Mouse (Mus musculus): Measurements from ENCODE around the gene Pla2g2f.

The Pla2g2f gene

DNA sequence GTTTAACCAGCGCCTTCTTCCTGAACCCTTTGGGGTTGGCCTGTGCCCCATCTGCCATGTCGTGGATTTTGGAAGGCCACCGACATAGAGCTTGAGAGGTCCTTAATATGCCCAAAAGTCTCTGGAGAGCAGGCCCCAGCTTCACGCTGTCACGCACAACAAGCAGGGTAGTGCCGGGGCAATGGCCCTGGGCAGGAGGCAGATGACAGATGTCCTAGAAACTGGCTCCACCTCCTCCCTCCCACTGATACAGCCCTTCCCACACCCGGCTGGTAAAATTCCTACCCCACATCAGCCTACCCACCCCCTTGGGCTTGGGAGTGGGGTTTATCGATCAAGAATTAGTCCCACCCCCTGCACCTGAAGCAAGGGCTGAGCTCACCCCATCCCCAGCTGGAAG lies at the start of gene Pla2g2f:
TSS of gene Pla2g2f (minus strand) at position 211 of the 400 bp plus-strand sequence.
- DNase-seq (ENCODE audit: low read depth in 2 of 2, low spot score in 2 of 2): no peak

DNA sequence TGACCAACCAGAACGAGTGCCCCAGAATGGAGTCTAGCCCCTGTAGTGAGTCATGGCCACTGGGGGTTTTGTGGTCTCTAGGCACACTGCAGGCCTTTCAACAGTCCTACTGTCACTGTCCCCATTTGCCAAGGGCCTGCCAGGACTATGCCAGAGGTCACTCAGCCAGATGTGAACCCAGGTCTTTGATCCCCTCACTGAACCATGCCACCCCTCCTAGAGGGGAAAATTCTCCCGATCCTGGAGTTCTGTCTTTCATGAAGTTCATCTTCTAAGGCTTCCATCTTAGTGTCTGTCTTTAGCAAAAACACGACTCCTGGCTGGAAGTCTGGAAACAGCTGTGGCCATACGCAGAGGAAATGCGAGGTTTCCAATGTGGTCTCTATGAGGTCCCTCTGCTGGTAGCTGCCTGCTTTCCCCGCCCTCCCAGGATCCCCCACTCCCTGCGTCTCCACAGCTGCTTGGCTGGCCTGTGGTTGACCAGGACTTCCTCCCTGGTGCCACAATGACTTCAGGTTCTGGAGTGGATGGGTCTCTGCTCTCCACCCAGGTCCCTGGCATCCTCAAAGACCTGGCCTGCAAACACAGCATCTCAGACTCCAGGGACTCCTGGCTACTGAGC lies 49.6 kb upstream of the Pla2g2f start:
- no peak for DNase-seq (ENCODE audit: low read depth in 2 of 2, low spot score in 2 of 2)

DNA sequence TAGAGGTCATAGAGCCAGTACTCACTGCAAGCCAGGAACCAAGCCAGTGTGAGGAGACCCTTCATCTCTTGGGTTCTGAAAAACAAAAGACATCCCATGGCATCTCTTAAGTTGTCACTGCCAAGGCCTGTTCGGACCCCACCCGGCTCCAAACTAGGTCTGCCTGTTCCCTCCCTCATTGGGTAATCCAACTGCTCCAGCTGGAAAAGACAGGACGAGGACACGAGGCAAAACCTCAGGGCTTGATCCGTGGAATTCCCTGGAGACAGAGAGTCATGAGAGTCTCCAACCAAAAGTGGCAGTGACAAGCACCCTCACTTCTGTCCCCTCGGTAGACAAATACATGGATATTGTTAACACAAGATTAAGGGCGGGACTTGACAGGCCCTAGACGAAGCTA lies 48.7 kb upstream of the Pla2g2f start:
- DNase-seq (ENCODE audit: low read depth in 2 of 2, low spot score in 2 of 2): no peak

DNA sequence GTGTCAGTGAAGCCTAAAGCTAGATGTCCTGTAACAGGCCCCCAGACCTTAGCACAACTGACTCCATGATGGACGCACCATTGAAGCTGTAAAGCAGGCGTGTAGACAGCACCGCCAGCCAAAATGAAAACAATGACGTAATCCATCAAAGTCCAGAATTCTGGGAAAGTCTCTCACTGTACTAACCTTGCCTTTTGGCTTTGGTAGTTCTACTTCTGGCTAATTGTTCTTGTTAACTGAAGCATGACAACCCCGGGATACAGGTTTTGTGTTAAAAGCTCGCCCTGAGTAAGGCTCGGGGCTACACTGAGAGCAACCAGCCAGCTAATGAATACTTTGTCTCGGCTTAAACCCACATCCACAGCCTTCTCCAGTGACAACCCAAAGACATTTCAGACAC lies 47.8 kb upstream of the Pla2g2f start:
- DNase-seq (ENCODE audit: low read depth in 2 of 2, low spot score in 2 of 2): no peak

DNA sequence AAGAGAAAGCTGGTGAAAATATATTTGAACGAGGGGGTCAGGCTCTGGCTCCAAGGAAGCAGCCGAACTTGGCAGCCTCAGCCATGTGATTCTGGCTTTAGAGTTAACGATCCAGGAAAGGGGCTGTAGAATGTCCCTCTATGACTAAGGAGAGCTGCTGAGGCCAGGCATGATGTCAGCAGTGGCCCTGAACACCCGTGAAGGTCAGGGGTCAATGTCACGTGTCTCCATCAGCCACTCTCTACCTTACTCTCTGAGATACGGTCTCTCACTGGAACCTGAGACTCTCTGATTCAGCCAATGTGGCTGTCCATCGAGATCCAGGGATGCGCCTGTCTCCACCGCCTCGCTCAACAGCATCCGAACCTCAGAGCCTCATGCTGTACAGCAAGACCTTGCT lies 45.5 kb upstream of the Pla2g2f start:
- no peak for DNase-seq (ENCODE audit: low read depth in 2 of 2, low spot score in 2 of 2)

DNA sequence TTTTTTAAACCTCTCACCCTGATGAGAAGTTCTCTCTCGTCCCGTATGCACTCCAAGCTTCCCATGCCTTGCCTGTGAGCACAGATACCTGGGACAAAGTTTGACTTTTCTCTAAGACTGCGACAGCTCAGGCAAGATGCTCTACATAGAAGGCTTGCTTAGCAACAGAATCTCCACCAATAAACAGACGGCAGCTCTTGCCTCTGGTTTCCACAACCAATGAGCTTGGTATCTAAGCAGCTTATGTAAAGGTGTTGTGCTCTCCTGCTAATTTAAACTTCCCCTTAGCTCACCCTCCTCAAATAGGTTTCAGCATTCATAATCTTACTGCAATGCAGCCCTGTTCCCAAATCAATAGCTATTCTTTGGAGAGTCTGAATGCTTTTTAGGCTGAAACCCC lies 44.2 kb upstream of the Pla2g2f start:
- no peak for DNase-seq (ENCODE audit: low read depth in 2 of 2, low spot score in 2 of 2)

DNA sequence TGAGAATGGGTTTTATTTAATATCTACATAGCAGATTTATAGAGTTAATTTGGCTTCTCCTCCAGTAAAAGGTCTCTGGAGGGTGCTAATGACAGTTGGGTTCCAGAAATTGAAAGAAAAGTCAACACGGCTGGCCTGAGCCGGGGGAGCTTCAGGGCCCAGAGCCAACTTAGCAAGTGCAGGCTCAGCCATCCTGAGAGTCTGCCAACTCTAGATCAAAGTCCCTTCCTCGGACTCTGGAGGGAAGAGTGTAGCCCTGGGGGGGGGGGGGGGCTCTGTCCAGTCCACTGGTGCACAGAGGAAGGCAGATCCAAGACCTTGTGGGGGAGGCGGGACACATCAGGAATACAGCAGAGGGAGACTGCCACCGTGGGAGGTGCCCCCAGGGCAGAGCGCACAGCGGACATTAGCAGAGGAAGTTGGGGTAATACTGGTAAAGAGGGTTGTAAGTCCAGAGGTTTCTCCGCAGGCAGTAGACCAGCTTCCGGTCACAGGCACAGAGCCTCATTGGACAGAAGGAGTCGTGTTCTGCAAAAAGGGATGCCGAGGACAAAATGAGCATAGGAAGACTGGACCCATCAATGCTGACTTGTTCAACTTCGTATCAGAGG lies 42.8 kb upstream of the Pla2g2f start:
- DNase-seq (ENCODE audit: low read depth in 2 of 2, low spot score in 2 of 2): no peak

DNA sequence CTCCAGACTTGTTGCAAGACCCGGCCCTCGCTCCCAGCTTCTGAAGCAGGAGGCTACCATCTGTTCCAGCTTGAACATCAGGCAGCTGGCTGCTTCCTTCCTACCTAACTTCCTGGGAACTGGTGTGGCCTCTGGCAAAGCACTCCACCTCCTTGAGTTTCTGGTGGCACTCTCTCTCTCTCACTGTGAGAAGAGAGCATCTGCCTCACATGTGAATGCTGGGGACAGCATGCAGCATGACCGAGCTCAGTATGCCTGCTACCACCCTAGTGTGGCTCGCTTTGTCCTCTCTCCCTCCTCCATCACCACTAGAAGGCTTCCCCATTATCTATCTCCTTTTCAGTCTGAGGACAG lies 39.8 kb upstream of the Pla2g2f start:
- DNase-seq (ENCODE audit: low read depth in 2 of 2, low spot score in 2 of 2): no peak

DNA sequence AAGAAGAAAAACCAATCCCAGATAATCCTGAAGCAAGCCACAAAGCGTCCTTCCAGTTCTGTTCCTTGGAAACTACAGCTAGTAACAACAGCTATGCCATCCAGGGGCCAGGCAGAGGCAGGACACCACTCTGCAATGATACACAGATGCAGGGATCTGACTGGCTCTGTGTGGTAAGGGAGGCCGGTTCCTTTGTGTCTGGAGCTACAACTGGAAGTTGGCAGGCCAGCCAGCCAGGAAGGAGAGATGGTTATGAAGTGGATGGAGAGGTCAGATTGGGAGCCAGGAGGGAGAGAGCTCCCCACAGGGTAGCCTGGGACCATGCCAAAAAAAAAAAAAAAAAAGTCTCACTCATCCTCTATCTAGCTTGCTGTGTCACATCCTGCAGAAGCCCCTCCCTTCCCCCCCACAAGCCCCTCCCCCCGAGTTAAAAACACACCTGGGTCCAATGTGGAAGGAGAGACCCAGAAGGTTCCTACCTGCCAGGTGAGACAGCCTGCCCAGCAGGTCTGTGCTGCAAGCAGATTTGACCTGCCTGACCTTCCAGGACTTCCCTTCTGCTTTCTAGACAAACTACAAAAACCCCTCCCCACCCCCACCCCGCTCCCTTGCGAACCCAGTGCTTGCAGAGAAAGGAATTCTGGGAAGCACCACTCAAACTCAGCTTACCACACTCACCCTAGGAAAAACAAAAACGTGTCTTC lies 39.2 kb upstream of the Pla2g2f start:
- no peak for DNase-seq (ENCODE audit: low read depth in 2 of 2, low spot score in 2 of 2)

DNA sequence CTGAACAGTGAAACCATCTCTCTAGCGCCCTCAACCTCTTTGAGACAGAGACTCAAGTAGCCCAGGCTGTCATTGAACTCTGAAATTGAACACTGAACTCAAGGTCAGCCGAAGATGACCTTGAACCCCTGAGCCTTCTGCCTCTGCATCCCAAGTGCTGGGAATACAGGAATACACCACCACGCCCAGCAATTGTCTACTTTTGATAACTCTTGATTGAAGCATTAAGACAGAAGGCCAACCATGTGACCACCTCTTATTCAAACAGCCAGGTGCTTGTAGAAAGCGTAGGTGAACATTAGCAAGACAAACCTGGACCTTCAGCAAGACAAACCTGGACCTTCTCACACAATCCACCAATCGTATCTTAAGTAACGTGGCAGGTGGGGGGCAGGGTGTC lies 36.9 kb upstream of the Pla2g2f start:
- DNase-seq (ENCODE audit: low read depth in 2 of 2, low spot score in 2 of 2): no peak

DNA sequence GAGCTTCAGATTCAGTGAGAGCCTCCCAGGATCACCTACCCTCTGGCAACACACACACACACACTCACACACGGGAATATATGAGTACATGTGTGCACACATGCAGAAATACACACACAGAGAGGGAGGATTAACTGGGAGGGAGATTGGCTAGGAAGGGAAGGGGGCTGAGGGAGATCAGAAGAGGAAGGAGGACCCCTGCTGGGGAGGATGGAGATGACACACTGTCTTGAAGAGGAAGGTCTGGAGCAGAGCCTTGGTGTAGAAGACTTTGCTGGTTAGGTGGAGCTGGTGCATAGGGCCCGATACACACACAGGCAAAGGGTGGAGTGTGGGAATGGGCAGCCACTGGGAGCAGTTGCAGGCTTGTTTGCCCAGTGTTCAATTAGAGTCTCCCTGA lies 35.9 kb upstream of the Pla2g2f start:
- DNase-seq (ENCODE audit: low read depth in 2 of 2, low spot score in 2 of 2): no peak

DNA sequence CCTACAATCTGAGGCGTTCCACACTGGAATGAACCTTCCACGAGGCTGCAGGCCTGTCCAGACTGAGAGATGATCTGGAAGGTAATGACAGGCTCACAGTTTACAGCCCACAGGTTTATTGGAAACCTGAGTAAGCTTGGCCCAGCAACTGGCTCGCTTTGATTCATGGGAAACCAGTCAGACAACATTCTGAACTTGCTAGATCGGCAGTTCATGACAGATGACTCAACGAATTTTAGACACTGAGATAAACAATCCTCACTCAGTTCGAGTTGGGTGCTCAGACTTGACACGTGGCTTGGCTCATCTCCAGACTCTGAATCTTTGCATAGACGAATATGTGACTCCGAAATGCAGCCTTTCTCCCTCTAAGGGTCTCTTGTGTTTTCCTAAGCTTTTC lies 35.2 kb upstream of the Pla2g2f start:
- no peak for DNase-seq (ENCODE audit: low read depth in 2 of 2, low spot score in 2 of 2)

DNA sequence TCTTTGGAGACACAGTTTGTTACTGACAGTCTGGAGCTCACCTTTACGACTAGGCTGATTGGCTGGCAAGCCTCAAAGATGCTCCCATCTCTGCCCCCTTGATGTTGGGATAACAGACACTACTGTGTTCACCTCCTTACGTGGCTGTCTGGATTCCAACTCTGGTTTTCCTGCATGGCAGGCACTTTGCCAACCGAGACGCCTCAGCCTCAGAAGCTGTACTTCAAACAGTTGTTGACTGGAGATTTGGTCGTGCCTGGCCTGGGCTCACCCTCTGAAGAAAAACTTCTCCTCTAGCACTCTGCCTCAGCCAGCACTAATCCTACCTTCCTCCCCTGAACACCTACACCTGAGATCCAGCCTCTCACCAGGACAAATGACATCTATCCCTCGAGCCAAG lies 34.0 kb upstream of the Pla2g2f start:
- DNase-seq (ENCODE audit: low read depth in 2 of 2, low spot score in 2 of 2): no peak

DNA sequence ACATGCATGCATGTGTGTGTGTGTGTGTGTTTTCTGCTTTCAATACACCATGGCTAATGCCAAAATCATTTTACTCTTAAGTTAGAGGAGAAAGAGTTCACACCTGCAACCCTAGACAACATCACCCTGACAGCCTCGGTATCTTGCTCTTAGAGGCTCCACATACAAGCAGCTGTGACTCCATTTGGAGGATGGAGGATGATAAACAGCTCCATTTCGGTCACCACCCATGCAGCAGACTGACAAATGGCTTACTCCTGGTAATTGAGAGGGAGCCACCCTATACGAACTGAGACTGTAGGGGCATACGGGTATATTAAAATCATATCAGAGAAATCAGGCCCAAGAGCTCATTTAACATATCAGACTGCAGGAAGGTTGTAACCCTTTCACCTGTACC lies 31.0 kb upstream of the Pla2g2f start:
- DNase-seq (ENCODE audit: low read depth in 2 of 2, low spot score in 2 of 2): no peak

DNA sequence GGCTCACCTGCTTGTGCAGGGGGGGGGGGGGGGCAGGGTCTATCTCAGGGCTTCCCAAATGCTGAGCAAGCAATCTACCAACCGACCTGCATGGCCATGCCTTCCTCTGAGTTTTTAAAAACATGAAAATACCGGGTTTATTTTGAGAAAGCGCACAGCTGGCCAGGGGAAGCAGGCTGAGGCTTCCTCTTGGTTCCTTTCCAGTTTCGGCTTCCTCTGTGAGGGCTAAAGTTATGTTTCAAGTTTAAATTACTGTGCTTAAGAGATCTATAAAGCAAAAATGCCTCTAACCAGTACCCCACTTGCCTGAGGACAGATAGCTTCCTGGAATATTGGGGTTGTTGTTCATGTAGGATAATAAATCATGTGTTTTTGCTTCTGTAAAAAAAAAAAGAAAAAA lies 28.7 kb upstream of the Pla2g2f start:
- DNase-seq (ENCODE audit: low read depth in 2 of 2, low spot score in 2 of 2): no peak

DNA sequence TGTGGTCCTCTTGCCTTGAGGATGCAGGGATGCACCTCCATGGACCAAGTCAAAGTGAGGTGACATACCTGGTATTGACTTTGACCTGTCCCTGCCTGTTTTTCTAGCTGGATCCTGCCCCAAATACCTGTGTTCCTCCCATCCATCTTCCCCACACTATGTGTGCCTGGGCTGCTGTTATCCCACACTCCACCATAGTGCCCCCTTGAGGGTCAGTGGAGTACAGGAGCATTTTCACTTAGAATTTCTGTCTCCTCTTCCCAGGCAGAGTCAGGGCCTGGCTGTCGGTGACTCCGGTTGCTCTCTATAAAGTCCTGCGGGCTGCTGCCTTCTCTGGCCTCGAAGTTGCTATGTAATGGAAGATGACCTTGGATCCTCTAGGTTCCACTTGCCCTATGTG lies 28.3 kb upstream of the Pla2g2f start:
- no peak for DNase-seq (ENCODE audit: low read depth in 2 of 2, low spot score in 2 of 2)

DNA sequence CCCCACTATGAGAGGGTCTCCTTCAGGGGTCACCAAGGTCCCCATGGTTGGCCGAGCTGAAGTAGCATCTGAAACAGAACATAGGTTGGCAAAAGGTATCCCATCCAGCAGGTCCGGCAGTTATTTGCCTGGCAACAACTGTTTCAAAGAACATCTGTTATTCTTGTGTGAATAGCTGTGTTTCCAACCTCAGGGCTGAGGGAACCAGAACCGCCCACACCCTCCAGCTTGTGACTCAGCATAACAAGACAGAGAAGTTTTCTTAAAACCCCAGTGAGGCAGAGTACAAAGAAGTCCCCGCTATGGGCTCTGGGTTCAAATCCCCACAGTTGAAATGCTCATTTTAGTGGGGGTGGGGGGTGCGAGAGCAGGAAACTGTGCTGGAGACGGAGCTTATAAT lies 24.7 kb upstream of the Pla2g2f start:
- DNase-seq (ENCODE audit: low read depth in 2 of 2, low spot score in 2 of 2): no peak

DNA sequence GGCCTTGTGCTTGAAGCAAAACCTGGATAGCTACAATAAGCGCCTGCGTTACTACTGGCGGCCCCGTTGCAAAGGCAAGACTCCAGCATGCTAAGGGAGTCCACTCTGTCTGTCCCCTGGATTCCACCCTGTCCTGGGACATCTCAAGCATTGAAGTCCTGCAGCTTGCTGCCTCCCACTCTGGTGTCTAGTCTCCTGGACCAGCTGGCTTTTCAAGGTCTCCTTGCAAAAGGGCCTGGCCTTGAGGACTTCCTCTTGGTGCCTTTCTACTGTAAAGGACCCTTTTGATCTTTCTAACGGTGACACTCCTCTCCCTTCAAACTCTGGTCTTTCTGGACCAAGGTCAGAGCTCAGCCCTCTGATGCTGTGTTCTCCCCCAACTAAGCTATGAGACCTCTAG lies 22.9 kb upstream of the Pla2g2f start:
- no peak for DNase-seq (ENCODE audit: low read depth in 2 of 2, low spot score in 2 of 2)

DNA sequence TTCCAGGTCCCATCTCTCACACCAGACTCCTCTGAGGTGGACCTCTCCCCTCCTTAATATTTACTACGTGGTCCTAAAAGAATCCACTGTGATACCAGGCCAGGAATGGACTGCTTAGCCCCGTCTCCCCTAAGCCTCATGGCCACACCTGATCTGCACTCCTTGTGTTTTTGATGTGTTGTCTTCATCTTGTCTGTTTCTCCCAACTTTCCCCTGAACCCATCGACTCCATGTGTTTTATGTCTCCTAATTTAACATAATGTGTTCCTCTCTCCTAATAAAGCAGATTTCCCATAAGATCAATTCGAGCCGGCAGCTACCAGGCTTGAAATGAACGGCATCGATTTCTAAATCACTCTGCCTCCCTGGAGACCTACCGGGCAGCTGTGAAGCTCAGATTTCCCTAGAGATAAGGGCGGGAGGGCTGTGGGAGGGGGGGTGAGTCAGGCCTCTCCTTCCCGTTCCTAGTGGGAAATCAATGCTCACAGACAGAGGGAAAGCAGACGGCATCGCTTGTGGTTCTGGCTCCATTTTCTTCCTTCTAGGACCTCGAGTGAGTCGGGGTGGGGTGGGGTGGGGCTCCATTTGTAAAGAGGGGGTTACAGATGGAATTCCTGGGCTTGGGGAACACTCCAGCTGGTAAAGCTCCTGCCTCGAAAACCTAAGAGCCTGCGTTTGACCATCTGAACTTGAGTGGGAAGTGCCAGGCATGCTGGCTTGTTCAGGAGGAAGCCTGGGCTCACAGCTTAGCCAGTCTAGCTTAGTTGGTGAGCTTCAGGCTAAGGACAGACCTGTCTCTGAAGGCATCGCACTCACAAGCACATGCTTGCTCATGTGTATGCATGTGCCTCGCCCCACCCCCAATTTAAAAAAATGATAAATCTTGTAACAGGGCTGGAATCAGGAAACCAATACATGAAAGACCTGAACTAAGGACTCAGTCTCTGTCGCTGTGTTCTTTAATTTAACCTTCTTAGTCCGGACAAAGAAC lies 20.3 kb upstream of the Pla2g2f start:
- DNase-seq (ENCODE audit: low read depth in 2 of 2, low spot score in 2 of 2): no peak

DNA sequence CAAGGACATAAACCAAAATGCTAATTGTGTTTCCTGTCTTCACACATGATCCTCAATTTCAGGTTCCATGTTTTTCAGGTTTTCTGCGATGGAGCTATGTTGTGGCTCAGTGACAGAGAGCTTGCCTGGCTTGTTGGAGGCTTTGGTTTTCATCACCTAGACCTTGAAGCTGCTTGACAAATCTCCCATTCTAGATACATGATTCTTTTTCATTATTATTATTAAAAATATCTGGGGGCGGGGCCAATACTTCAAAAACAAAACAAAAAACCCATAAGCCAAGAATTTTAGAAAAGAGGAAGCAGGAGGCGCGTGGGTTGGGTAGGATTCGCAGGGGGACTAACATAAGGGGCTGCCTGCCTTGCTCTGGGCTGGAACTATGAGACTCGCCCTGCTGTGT lies 18.0 kb upstream of the Pla2g2f start, which contains the start of gene Pla2g2d:
TSS of gene Pla2g2d (plus strand) at position 301 of the 400 bp plus-strand sequence.
- DNase-seq (ENCODE audit: low read depth in 2 of 2, low spot score in 2 of 2): no peak

DNA sequence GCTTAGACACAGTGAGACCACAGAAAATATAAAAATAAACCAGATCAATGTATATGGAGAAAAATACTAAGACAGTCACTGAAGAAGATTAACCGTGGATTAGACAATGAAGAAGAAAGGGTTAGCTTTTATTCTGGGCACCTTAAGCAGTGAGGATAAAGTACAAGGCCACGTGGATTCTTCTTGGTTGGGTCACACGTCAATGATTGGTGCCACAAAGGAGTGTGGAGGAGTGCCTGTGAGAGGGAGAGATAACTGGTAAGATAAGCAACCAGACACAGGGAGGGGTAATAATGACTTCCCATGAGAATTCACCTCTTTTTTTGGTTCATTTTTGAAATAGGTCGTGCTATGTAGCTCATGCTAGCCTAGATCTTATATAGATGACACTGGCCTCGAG lies 15.0 kb upstream of the Pla2g2f start:
- no peak for DNase-seq (ENCODE audit: low read depth in 2 of 2, low spot score in 2 of 2)

DNA sequence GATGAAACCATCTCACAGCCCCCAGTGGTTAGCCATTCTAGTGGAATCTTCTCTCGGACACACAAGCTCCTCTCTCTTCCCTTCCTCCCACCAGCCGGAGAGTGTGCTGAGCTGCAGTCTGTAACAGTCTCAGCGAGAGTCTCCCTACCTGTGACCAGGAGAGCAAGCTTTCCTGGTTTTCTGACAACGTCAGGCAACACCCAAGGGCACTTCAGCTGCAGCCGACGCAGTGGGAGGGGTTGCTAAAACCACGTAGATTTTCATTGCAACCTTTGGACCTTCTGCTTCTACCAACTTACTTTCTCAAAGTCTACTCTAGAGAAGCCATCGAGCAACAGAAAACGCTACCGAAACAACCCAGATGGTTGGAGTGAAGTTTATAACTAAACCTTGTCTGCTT lies 14.5 kb upstream of the Pla2g2f start:
- DNase-seq (ENCODE audit: low read depth in 2 of 2, low spot score in 2 of 2): no peak

Measured in CD8-positive naive resting alpha-beta T cell, adult 2 months (primary cell).